Mouse (Mus musculus) heart, embryonic 15.5 days (tissue): ENCODE results near the gene Echdc3. TPM values are rescaled to one million over a fixed set of nuclear protein-coding genes. Genes with fewer than 3 reads are reported as not detected.
A peak's percentile ranks its signal among the peaks of the same experiment; 100 is the strongest.

Experiments used
- ATAC-seq: fragments of 200-750 bp; cut with Nextera tagmentation; replicated peaks from 2 replicates; pipeline ENCODE4 v1.8.0; 2017; ENCODE audit warnings: low read depth, moderate TSS enrichment; ENCODE audit not compliant: insufficient number of reproducible peaks, insufficient read depth, low FRiP score
- H3K27ac ChIP-seq: fragments of 300-500 bp; sonication (generic); 2 replicates; pipeline ENCODE4 v1.5.1; 2015; ENCODE audit warnings: mild to moderate bottlenecking, inconsistent platforms
- H3K27me3 ChIP-seq: fragments of 300-500 bp; sonication (generic); 2 replicates; pipeline ENCODE4 v1.6.1; 2015; ENCODE audit warnings: inconsistent platforms
- H3K36me3 ChIP-seq: fragments of 300-500 bp; sonication (generic); 2 replicates; pipeline ENCODE4 v1.6.1; 2015; ENCODE audit warnings: mild to moderate bottlenecking, inconsistent platforms
- H3K4me1 ChIP-seq: fragments of 300-500 bp; sonication (generic); replicated peaks from 2 replicates; pipeline ENCODE4 v1.6.1; 2015; ENCODE audit warnings: inconsistent platforms
- H3K4me2 ChIP-seq: fragments of 300-500 bp; sonication (generic); 2 replicates; pipeline ENCODE4 v1.6.1; 2015; ENCODE audit warnings: inconsistent platforms, mild to moderate bottlenecking, moderate library complexity
- H3K4me3 ChIP-seq: fragments of 300-500 bp; sonication (generic); 2 replicates; pipeline ENCODE4 v1.5.1; 2015; ENCODE audit warnings: mild to moderate bottlenecking, inconsistent platforms
- H3K9ac ChIP-seq: fragments of 300-500 bp; sonication (generic); 2 replicates; pipeline ENCODE4 v1.6.1; 2015; ENCODE audit warnings: mild to moderate bottlenecking, inconsistent platforms
- H3K9me3 ChIP-seq: fragments of 300-500 bp; sonication (generic); replicated peaks from 2 replicates; pipeline ENCODE4 v1.6.1; 2016; ENCODE audit warnings: inconsistent platforms
- WGBS: fragments of 180-500 bp; shearing (Covaris S2); methylation state at CpG from one replicate; pipeline ENCODE4 v1.1.7; 2015; ENCODE audit warnings: mixed read lengths; 5-methylcytosine and 5-hydroxymethylcytosine counted together
- polyA plus RNA-seq: library from polyadenylated mRNA; unstranded; fragments of >200 nt; fragmentation: Nextera tagmentation; extraction: Ambion mirVana; gene quantifications from 2 replicates; pipeline ENCODE4 v1.2.1, GENCODE M21; 2015

Echdc3 gene
- polyA plus RNA-seq, 1 experiment from 2014 or later = 9.2 TPM

DNA sequence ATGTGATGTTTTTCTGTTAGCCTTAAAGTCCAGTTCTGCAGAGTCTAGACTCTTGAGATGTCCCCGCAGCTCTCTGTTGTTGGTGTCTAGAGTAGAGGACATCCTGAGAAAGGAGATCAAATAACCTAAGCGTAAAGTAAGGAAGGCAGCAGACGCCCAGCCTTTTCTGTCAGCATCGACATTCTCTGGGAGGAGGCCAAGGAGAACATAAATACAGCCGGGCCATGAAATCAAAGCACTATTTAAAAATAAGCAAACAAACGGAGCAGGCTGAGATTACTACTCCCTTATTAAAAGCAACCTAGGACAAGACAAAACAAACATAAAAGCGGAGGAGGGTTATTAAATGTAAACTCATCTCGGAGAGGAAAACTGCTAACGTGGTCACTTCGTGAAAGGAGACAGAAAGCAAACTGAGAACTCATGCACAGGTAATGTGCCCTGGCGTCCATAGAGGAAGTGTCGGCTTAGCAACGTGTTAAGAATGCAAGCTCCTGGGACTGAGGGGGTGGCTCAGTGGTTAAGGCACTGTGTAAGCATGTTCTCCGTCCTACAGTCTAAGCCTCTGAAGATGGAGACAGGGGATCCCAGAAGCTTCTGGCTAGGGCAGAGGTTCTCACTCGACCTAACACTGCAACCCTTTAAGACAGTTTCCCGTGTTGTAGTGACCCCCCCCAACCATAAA is 48.1 kb downstream of the Echdc3 start:
- no peak for ATAC-seq
- Histone ChIP-seq H3K9ac (no peak overlapping the region), H3K4me3 (no peak overlapping the region), H3K9me3 (no peaks in the 10 kb centered on the region), H3K27me3 (no peaks in the 10 kb centered on the region), H3K4me2 (peak overlapping the region; percentile 16), H3K36me3 (no peaks in the 10 kb centered on the region), H3K4me1 (peaks cover 13% of the 10 kb centered on the region; the same call in 1 of the 2 replicates), H3K27ac (no peak overlapping the region)
- 48% methylated on average over 16 of the region's 16 CpGs for WGBS

DNA sequence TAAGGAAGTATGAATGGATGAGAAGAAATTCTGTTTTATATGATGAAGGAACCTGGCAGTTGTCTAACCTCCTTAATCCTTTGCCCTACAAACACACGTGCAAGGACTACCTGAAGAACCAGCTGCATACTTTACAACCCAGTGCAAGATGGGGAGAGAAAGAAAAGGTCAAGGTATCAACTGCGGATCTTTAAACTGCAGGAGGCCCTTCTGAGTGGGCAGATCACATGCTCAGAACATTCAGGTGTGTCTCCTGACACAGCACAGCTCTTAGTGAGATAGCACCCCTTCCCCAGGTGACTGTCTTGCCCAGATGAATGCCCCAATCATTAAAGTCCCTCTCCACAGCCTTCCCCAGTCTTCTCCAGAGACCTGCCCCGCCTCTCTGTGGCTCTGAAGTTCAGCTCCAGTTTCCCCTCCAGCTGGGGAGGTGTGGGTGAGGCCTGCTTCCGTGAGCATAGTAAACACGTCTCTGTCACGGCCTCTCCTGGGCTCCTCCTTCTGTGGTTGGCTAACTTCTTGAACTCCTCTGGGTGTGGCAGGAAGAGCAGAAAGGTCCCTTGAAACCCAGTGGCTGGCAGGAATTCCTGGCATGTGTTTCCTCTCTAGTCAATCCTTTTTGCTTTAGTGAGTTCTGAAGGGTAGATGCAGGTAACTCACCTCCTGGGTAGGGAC is 50.3 kb downstream of the Echdc3 start:
- Histone ChIP-seq H3K36me3 (no peaks in the 10 kb centered on the region), H3K27me3 (no peaks in the 10 kb centered on the region), H3K9me3 (no peaks in the 10 kb centered on the region), H3K4me2 (no peak overlapping the region), H3K4me1 (peaks cover 17% of the 10 kb centered on the region; the same call in 1 of the 2 replicates), H3K4me3 (no peak overlapping the region), H3K27ac (no peak overlapping the region), H3K9ac (no peak overlapping the region)
- 42% methylated on average over 6 of the region's 6 CpGs for WGBS
- no peak for ATAC-seq

DNA sequence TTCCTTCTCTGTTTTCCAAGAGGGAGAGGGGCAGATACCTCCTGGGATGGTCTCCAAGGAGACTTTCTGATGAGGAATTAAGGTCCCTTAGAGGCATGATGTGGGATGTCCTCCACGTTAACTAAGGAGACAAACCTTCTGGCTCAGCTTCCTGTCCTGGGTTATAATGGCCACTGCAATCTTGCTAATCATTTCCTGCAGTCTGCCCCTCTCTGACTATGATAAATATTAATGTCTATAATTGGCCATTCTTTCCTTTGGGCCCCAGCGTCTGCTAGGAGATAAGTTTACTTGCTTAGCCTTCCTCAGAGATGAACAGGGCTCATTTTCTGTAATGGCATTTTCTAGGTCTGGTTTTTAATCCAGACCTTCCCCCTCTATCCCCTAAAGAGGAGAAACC is 53.1 kb downstream of the Echdc3 start:
- no peak overlapping the region for H3K4me2 ChIP-seq
- H3K9me3 ChIP-seq = no peaks in the 10 kb centered on the region
- H3K36me3 ChIP-seq = no peaks in the 10 kb centered on the region
- no peak overlapping the region for H3K9ac ChIP-seq
- WGBS = 42% methylated on average over 2 of the region's 2 CpGs
- H3K4me3 ChIP-seq = no peak overlapping the region
- H3K27ac ChIP-seq = no peak overlapping the region
- H3K4me1 ChIP-seq = peaks cover 13% of the 10 kb centered on the region; the same call in 1 of the 2 replicates
- no peak for ATAC-seq
- no peaks in the 10 kb centered on the region for H3K27me3 ChIP-seq

GRCm38 (mm10) chr2:6159219-6159618 is 53.6 kb downstream of the Echdc3 start:
- Histone ChIP-seq H3K4me1 (0 out of 2 replicates have a peak, but pooled peaks cover 12% of the 10 kb centered on the region), H3K27ac (no peak overlapping the region), H3K4me3 (no peak overlapping the region), H3K9ac (no peak overlapping the region), H3K36me3 (no peaks in the 10 kb centered on the region), H3K4me2 (no peak overlapping the region), H3K27me3 (no peaks in the 10 kb centered on the region), H3K9me3 (no peaks in the 10 kb centered on the region)
- no peak for ATAC-seq
- WGBS = 88% methylated on average over 9 of the region's 9 CpGs

GRCm38 (mm10) chr2:6157635-6158034 is 55.2 kb downstream of the Echdc3 start:
- Histone ChIP-seq H3K27ac (no peak overlapping the region), H3K27me3 (no peaks in the 10 kb centered on the region), H3K9ac (no peak overlapping the region), H3K36me3 (no peaks in the 10 kb centered on the region), H3K9me3 (no peaks in the 10 kb centered on the region), H3K4me2 (no peak overlapping the region), H3K4me1 (0 out of 2 replicates have a peak, but pooled peaks cover 12% of the 10 kb centered on the region), H3K4me3 (no peak overlapping the region)
- WGBS = 85% methylated on average over 7 of the region's 7 CpGs
- ATAC-seq = no peak

DNA sequence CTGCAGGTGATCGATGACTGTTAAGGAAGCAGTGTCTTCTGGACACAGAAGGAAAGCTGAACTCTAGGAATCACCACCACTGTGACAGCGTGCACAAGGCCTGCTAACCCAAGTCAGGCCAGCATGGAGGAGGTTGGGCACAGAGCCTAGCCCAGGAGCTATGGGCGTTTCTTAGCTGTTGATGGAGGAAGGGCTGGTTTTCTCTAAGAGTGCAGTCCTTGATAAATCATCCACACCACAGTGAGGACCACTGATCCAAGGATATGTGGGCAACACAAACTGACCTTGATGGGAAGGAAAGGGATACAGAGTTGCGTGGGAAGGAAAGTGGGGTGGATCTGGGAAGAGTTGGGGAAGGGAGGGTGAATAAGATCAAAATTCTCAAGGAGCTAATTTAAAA is 55.6 kb downstream of the Echdc3 start:
- no peaks in the 10 kb centered on the region for H3K36me3 ChIP-seq
- WGBS = 94% methylated on average over 4 of the region's 4 CpGs
- no peak for ATAC-seq

GRCm38 (mm10) chr2:6149801-6150200 is 63.0 kb downstream of the Echdc3 start:
- no peak; the same call in 1 of the 2 replicates for ATAC-seq
- H3K27ac ChIP-seq = no peak overlapping the region
- no peaks in the 10 kb centered on the region for H3K27me3 ChIP-seq
- H3K4me1 ChIP-seq = no peaks in the 10 kb centered on the region
- no peaks in the 10 kb centered on the region for H3K9me3 ChIP-seq
- no peak overlapping the region for H3K9ac ChIP-seq
- no peak overlapping the region for H3K4me3 ChIP-seq
- no peak overlapping the region for H3K4me2 ChIP-seq
- WGBS = 89% methylated on average over 5 of the region's 5 CpGs
- H3K36me3 ChIP-seq = no peaks in the 10 kb centered on the region

More for the DNA sequence above, 55.6 kb downstream of the Echdc3 start:
- H3K27ac ChIP-seq = no peak overlapping the region
- no peak overlapping the region for H3K4me3 ChIP-seq
- no peaks in the 10 kb centered on the region for H3K27me3 ChIP-seq
- no peak overlapping the region for H3K9ac ChIP-seq
- H3K4me1 ChIP-seq = 0 out of 2 replicates have a peak, but pooled peaks cover 12% of the 10 kb centered on the region
- no peak overlapping the region for H3K4me2 ChIP-seq
- no peaks in the 10 kb centered on the region for H3K9me3 ChIP-seq

GRCm38 (mm10) chr2:6146901-6147300 is 65.9 kb downstream of the Echdc3 start:
- Histone ChIP-seq H3K27ac (no peak overlapping the region), H3K9ac (no peak overlapping the region), H3K9me3 (no peaks in the 10 kb centered on the region), H3K36me3 (no peaks in the 10 kb centered on the region), H3K4me3 (no peak overlapping the region), H3K4me2 (no peak overlapping the region), H3K4me1 (no peaks in the 10 kb centered on the region), H3K27me3 (no peaks in the 10 kb centered on the region)
- ATAC-seq = no peak
- WGBS = 65% methylated on average over 7 of the region's 7 CpGs

GRCm38 (mm10) chr2:6146257-6146656 is 66.6 kb downstream of the Echdc3 start:
- H3K4me1 ChIP-seq = no peaks in the 10 kb centered on the region
- ATAC-seq = no peak
- H3K9ac ChIP-seq = no peak overlapping the region
- WGBS = 88% methylated on average over 4 of the region's 4 CpGs
- no peaks in the 10 kb centered on the region for H3K36me3 ChIP-seq
- no peak overlapping the region for H3K4me2 ChIP-seq
- H3K27ac ChIP-seq = no peak overlapping the region
- no peaks in the 10 kb centered on the region for H3K9me3 ChIP-seq
- no peaks in the 10 kb centered on the region for H3K27me3 ChIP-seq
- H3K4me3 ChIP-seq = no peak overlapping the region

DNA sequence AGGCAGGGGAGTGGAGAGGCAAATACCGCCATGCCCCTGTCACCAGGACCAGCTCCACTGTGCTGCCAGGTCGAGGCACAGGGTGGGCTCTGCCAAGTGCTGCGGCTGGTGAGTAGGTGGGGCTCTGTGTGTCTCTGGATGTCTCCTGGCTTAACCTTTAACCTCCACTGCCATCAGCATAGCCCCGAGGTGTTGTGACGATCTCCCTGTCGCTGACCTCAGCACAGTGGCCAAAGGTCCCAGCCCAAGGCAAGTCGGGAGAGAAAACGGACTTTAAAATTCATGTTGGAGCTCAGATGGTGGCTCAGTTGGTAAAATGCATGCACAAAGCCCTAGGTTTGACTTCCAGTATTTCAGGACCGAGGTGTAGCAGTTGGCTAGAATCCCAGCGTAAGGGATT is 67.2 kb downstream of the Echdc3 start:
- 80% methylated on average over 10 of the region's 10 CpGs for WGBS
- no peak overlapping the region for H3K4me3 ChIP-seq
- no peaks in the 10 kb centered on the region for H3K27me3 ChIP-seq
- H3K9ac ChIP-seq = no peak overlapping the region
- H3K4me1 ChIP-seq = no peaks in the 10 kb centered on the region
- no peak for ATAC-seq
- no peak overlapping the region for H3K27ac ChIP-seq
- H3K4me2 ChIP-seq = no peak overlapping the region
- H3K9me3 ChIP-seq = no peaks in the 10 kb centered on the region
- H3K36me3 ChIP-seq = no peaks in the 10 kb centered on the region

DNA sequence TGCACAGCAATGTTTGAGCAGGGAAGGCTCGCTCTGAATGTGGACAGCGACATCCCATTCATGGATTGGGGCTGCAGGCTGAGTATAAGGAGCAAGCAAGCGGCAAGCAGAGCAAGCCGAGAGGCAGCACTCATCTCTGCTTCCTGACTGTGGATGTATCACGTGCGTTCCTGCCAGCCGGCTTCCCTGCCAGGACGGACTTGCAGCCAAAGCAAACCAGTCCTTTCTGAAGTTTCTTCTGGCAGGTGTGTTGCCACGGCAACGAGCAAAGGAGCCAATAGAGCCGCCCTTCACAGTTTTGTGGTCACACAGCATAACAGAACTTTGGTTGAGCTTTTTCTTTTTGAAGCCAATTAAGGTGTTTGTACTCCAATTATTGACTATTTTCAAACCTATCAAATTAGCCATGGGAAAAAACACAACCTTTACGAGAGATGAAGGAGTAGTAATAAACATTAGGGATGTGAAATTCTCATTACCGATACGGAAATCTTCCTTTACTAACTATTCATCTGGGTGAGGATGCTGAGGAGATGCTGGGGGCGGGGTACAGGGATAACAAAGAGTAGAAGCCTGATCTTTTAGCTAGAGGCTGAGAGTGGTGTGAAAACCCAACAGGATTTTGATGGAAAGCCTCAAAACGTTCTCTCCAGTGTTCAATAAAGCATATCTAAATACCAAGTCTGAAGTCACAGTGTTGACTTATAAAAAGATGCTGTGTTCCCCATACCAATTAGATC is 69.7 kb downstream of the Echdc3 start:
- Histone ChIP-seq H3K9ac (no peak overlapping the region), H3K4me3 (no peak overlapping the region), H3K4me1 (no peaks in the 10 kb centered on the region), H3K4me2 (no peak overlapping the region), H3K36me3 (no peaks in the 10 kb centered on the region), H3K27ac (no peak overlapping the region), H3K27me3 (no peaks in the 10 kb centered on the region), H3K9me3 (no peaks in the 10 kb centered on the region)
- no peak for ATAC-seq
- WGBS = 78% methylated on average over 16 of the region's 16 CpGs
